Comparison of ENCODE assay signal across 10 mouse cellular contexts in the genomic region with DNA sequence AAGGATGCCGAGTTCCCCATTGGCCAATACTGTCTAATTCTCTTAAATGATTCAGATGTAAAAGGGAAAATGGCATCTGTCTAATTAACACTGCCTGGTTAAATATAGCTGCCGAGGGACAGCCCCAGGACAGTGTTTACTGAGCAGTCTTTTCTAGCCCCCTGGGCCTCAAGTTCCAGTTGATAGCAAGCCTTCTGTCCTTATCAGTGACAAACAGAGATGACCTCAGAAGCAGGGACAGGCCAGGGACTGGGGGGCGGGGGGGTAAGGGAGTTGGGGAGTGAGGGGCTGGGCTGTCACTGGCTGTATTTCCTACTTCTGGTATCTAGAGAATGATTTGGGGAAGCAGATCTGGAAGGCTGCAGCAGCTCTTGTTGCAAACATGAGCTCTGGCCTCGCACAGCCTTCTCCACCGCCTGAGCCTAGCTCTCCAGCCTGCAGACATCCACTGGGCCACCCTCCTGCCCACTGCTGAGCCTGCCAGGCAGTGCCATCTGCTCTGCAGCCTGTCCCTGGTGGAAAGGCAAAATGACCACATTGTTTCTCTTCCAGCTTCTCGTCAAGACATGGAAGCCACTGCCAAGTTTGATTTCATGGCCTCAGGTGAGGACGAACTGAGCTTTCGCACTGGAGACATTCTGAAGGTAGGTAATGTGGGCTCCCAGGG. TPM values are rescaled to one million over a fixed set of nuclear protein-coding genes. Genes with fewer than 3 reads are reported as not detected.
DNase-seq lines count a peak whose midpoint lies in the region; ATAC-seq and TF ChIP-seq lines count a peak whose summit lies in the region.
"Had no signal": no experiment of that assay in that cellular context is flagged by ENCODE, and none has a peak within 500 bp of the region (broad histone marks: within the 10 kb centered on the region; RNA-seq: fewer than 3 reads in every experiment).

No protein-coding gene starts in this region.

- peak; percentile 98 for DNase-seq in brain, adult 2 months (ENCODE audit: low read depth, low spot score)
- no peak for DNase-seq in adrenal gland, postnatal 10 days
- no peak for DNase-seq in natural killer cell, adult 2 months (ENCODE audit: low spot score in 2 of 2)
- DNase-seq in layer of hippocampus, adult 11-12 months (ENCODE audit: low spot score): no peak

- H3K36me3 ChIP-seq in intestine, embryonic 15.5 days: no peaks in the 10 kb centered on the region
- H3K36me3 ChIP-seq in intestine, postnatal 0 days (ENCODE audit: control insufficient read depth, insufficient read depth): no peaks in the 10 kb centered on the region
- no peaks in the 10 kb centered on the region for H3K36me3 ChIP-seq in embryonic facial prominence, embryonic 12.5 days
- no peaks in the 10 kb centered on the region for H3K36me3 ChIP-seq in neural tube, embryonic 15.5 days
- H3K36me3 ChIP-seq: neural tube, embryonic 12.5 days had no signal

- no peak overlapping the region for H3K27ac ChIP-seq in intestine, embryonic 15.5 days
- no peak overlapping the region for H3K27ac ChIP-seq in intestine, postnatal 0 days (ENCODE audit: low read depth, low read length)
- H3K27ac ChIP-seq in embryonic facial prominence, embryonic 12.5 days: no peak overlapping the region
- peak overlapping the region; percentile 45; the same call in 1 of the 2 replicates for H3K27ac ChIP-seq in neural tube, embryonic 15.5 days (replicated peaks)
- H3K27ac ChIP-seq: neural tube, embryonic 12.5 days had no signal

- no peak for TF ChIP-seq CTCF in intestine, postnatal 0 days (IDR thresholded peaks at IDR 0.05; ENCODE audit: low read depth)

- no peaks in the 10 kb centered on the region for H3K27me3 ChIP-seq in intestine, embryonic 15.5 days (replicated peaks)
- no peaks in the 10 kb centered on the region for H3K27me3 ChIP-seq in intestine, postnatal 0 days (replicated peaks; ENCODE audit: control insufficient read depth, insufficient read depth, low read length)
- no peaks in the 10 kb centered on the region for H3K27me3 ChIP-seq in embryonic facial prominence, embryonic 12.5 days
- 0 out of 2 replicates have a peak, but pooled peaks cover 4% of the 10 kb centered on the region for H3K27me3 ChIP-seq in neural tube, embryonic 15.5 days (replicated peaks)
- H3K27me3 ChIP-seq: neural tube, embryonic 12.5 days had no signal

- no peak overlapping the region for H3K4me3 ChIP-seq in intestine, embryonic 15.5 days (replicated peaks)
- no peak overlapping the region for H3K4me3 ChIP-seq in intestine, postnatal 0 days (ENCODE audit: low read depth, low read length)
- no peak overlapping the region for H3K4me3 ChIP-seq in embryonic facial prominence, embryonic 12.5 days
- no peak overlapping the region for H3K4me3 ChIP-seq in neural tube, embryonic 15.5 days (replicated peaks)
- H3K4me3 ChIP-seq: neural tube, embryonic 12.5 days had no signal

- H3K9ac ChIP-seq in intestine, embryonic 15.5 days: no peak overlapping the region
- no peak overlapping the region for H3K9ac ChIP-seq in intestine, postnatal 0 days (ENCODE audit: low read depth, low read length)
- H3K9ac ChIP-seq in embryonic facial prominence, embryonic 12.5 days: no peak overlapping the region
- no peak overlapping the region for H3K9ac ChIP-seq in neural tube, embryonic 15.5 days (replicated peaks)
- H3K9ac ChIP-seq: neural tube, embryonic 12.5 days had no signal

- H3K9me3 ChIP-seq in intestine, embryonic 15.5 days: no peaks in the 10 kb centered on the region
- no peaks in the 10 kb centered on the region for H3K9me3 ChIP-seq in intestine, postnatal 0 days (ENCODE audit: control insufficient read depth)
- no peaks in the 10 kb centered on the region for H3K9me3 ChIP-seq in embryonic facial prominence, embryonic 12.5 days
- H3K9me3 ChIP-seq in neural tube, embryonic 15.5 days (replicated peaks): no peaks in the 10 kb centered on the region
- H3K9me3 ChIP-seq: neural tube, embryonic 12.5 days had no signal

- peak; percentile 69; the same call in 1 of the 2 replicates for ATAC-seq in intestine, embryonic 15.5 days
- no peak for ATAC-seq in intestine, postnatal 0 days
- ATAC-seq in embryonic facial prominence, embryonic 12.5 days (ENCODE audit: insufficient number of reproducible peaks, insufficient read depth, low FRiP score, low TSS enrichment): 0 out of 2 replicates have a peak, but pooled peaks have one; percentile 47
- ATAC-seq in neural tube, embryonic 15.5 days (ENCODE audit: low FRiP score): no peak

- no peak overlapping the region for H3K4me2 ChIP-seq in intestine, embryonic 15.5 days (replicated peaks)
- no peak overlapping the region for H3K4me2 ChIP-seq in intestine, postnatal 0 days (replicated peaks; ENCODE audit: low read depth)
- H3K4me2 ChIP-seq in embryonic facial prominence, embryonic 12.5 days (replicated peaks): no peak overlapping the region
- no peak overlapping the region for H3K4me2 ChIP-seq in neural tube, embryonic 15.5 days
- H3K4me2 ChIP-seq: neural tube, embryonic 12.5 days had no signal

- no peaks in the 10 kb centered on the region for H3K4me1 ChIP-seq in intestine, embryonic 15.5 days (replicated peaks)
- no peaks in the 10 kb centered on the region for H3K4me1 ChIP-seq in intestine, postnatal 0 days (replicated peaks; ENCODE audit: control insufficient read depth, insufficient read depth, low read length)
- no peaks in the 10 kb centered on the region for H3K4me1 ChIP-seq in embryonic facial prominence, embryonic 12.5 days
- 0 out of 2 replicates have a peak, but pooled peaks cover 8% of the 10 kb centered on the region for H3K4me1 ChIP-seq in neural tube, embryonic 15.5 days

- WGBS in intestine, embryonic 15.5 days: 48% methylated on average over 8 of the region's 8 CpGs
- WGBS in intestine, postnatal 0 days: 45% methylated on average over 8 of the region's 8 CpGs
- WGBS in embryonic facial prominence, embryonic 12.5 days: 60% methylated on average over 8 of the region's 8 CpGs
- WGBS in neural tube, embryonic 15.5 days: 50% methylated on average over 8 of the region's 8 CpGs

RNA-seq across cellular contexts. Expression of a gene that starts 48.3 kb away (rescaled TPM):
- polyA plus RNA-seq in intestine, embryonic 15.5 days (2015; fragmentation: Nextera tagmentation; extraction: Ambion mirVana): 19.2 and 20.2 TPM in 2 replicates
- polyA plus RNA-seq in intestine, postnatal 0 days (2015; fragmentation: Nextera tagmentation; extraction: Ambion mirVana): 19.0 and 24.4 TPM in 2 replicates
- 2.6 and 3.0 TPM in 2 replicates for polyA plus RNA-seq in embryonic facial prominence, embryonic 12.5 days (2016; fragmentation: Nextera tagmentation; extraction: Ambion mirVana)
- polyA plus RNA-seq in neural tube, embryonic 15.5 days (2015; fragmentation: Nextera tagmentation; extraction: Ambion mirVana): 0.23 and 2.4 TPM in 2 replicates
- total RNA-seq in adrenal gland, postnatal 10 days (2021): 1 to 10 TPM; 1.5 to 2.0 TPM

RNA-seq across cellular contexts. Expression of a gene that starts 50.9 kb away (rescaled TPM):
- 0.95 and 1.3 TPM in 2 replicates for polyA plus RNA-seq in intestine, embryonic 15.5 days (2015; fragmentation: Nextera tagmentation; extraction: Ambion mirVana)
- 0.24 and 0.27 TPM in 2 replicates for polyA plus RNA-seq in intestine, postnatal 0 days (2015; fragmentation: Nextera tagmentation; extraction: Ambion mirVana)
- polyA plus RNA-seq in embryonic facial prominence, embryonic 12.5 days (2016; fragmentation: Nextera tagmentation; extraction: Ambion mirVana): 3.0 and 4.0 TPM in 2 replicates
- 0.35 and 4.8 TPM in 2 replicates for polyA plus RNA-seq in neural tube, embryonic 15.5 days (2015; fragmentation: Nextera tagmentation; extraction: Ambion mirVana)
- 1 to 10 TPM; 2.9 to 5.1 TPM for total RNA-seq in adrenal gland, postnatal 10 days (2021)

RNA-seq across cellular contexts. Expression of a gene that starts 58.3 kb away (rescaled TPM):
- polyA plus RNA-seq in intestine, embryonic 15.5 days (2015; fragmentation: Nextera tagmentation; extraction: Ambion mirVana): not detected in 2 replicates
- polyA plus RNA-seq in intestine, postnatal 0 days (2015; fragmentation: Nextera tagmentation; extraction: Ambion mirVana): 0.07 TPM in 1 of 2 replicates, not detected in the other
- not detected in 2 replicates for polyA plus RNA-seq in embryonic facial prominence, embryonic 12.5 days (2016; fragmentation: Nextera tagmentation; extraction: Ambion mirVana)
- polyA plus RNA-seq in neural tube, embryonic 15.5 days (2015; fragmentation: Nextera tagmentation; extraction: Ambion mirVana): 0.08 TPM in 1 of 2 replicates, not detected in the other
- not detected for total RNA-seq in adrenal gland, postnatal 10 days (2021)
- total RNA-seq: layer of hippocampus, postnatal 25 days had no signal
- polyA plus RNA-seq: neural tube, embryonic 12.5 days had no signal

Comparison
In these comparisons a context has a peak if more than half of its experiments do, and no peak if none do; other contexts are left out.
1. ATAC-seq: peak in intestine, embryonic 15.5 days (single experiment) and embryonic facial prominence, embryonic 12.5 days (single experiment); none in intestine, postnatal 0 days (single experiment) and neural tube, embryonic 15.5 days (single experiment).